Mouse (Mus musculus): ENCODE results near the gene Calhm3. TPM values are rescaled to one million over a fixed set of nuclear protein-coding genes. Genes with fewer than 3 reads are reported as not detected.
"Not testable (repeated sequence)": the region's sequence is repeated elsewhere in the genome, so short reads cannot be mapped to it uniquely, and the experiment has no call there.

Gene Calhm3
- polyA plus RNA-seq, 1 experiment from 2014 or later: 0.88 TPM

GRCm38 (mm10) chr19:47152062-47152369 is 5.5 kb downstream of the Calhm3 start:
- no peak overlapping the region for H3K9ac ChIP-seq (ENCODE audit: low read depth, low read length)
- no peaks in the 10 kb centered on the region for H3K36me3 ChIP-seq (ENCODE audit: control insufficient read depth, insufficient read depth, low read length)
- 58% methylated on average over 12 of the region's 12 CpGs for WGBS
- peak overlapping the region; percentile 31; the same call in 1 of the 2 replicates for H3K4me3 ChIP-seq (ENCODE audit: low read length)
- no peak overlapping the region for H3K27ac ChIP-seq (ENCODE audit: low read length)
- H3K4me2 ChIP-seq (ENCODE audit: low read depth, low read length): peak overlapping the region; percentile 51
- H3K27me3 ChIP-seq (replicated peaks; ENCODE audit: control insufficient read depth, insufficient read depth, low read length): 0 out of 2 replicates have a peak, but pooled peaks cover 2% of the 10 kb centered on the region
- H3K9me3 ChIP-seq (ENCODE audit: control insufficient read depth, low read length): no peaks in the 10 kb centered on the region
- H3K4me1 ChIP-seq (ENCODE audit: control insufficient read depth, insufficient read depth, low read length): no peaks in the 10 kb centered on the region
- ATAC-seq: no peak

- WGBS: 25% methylated on average over 32 of the region's 32 CpGs
- Histone ChIP-seq H3K27me3 (replicated peaks; ENCODE audit: control insufficient read depth, insufficient read depth, low read length) (0 out of 2 replicates have a peak, but pooled peaks cover 2% of the 10 kb centered on the region), H3K9ac (ENCODE audit: low read depth, low read length) (peak overlapping the region; percentile 44; the same call in 1 of the 2 replicates), H3K27ac (ENCODE audit: low read length) (no peak overlapping the region), H3K36me3 (ENCODE audit: control insufficient read depth, insufficient read depth, low read length) (no peaks in the 10 kb centered on the region), H3K4me1 (ENCODE audit: control insufficient read depth, insufficient read depth, low read length) (no peaks in the 10 kb centered on the region), H3K4me3 (ENCODE audit: low read length) (peak overlapping the region; percentile 31), H3K9me3 (ENCODE audit: control insufficient read depth, low read length) (no peaks in the 10 kb centered on the region), H3K4me2 (ENCODE audit: low read depth, low read length) (peak overlapping the region; percentile 51)
- no peak for ATAC-seq
Measured at GRCm38 (mm10) chr19:47151332-47152061, 6.1 kb downstream of the Calhm3 start.

- Histone ChIP-seq H3K9ac (ENCODE audit: low read depth, low read length) (no peak overlapping the region), H3K27ac (ENCODE audit: low read length) (no peak overlapping the region), H3K4me1 (ENCODE audit: control insufficient read depth, insufficient read depth, low read length) (no peaks in the 10 kb centered on the region), H3K27me3 (replicated peaks; ENCODE audit: control insufficient read depth, insufficient read depth, low read length) (0 out of 2 replicates have a peak, but pooled peaks cover 2% of the 10 kb centered on the region), H3K36me3 (ENCODE audit: control insufficient read depth, insufficient read depth, low read length) (no peaks in the 10 kb centered on the region), H3K9me3 (ENCODE audit: control insufficient read depth, low read length) (no peaks in the 10 kb centered on the region), H3K4me2 (ENCODE audit: low read depth, low read length) (no peak overlapping the region), H3K4me3 (ENCODE audit: low read length) (no peak overlapping the region)
- ATAC-seq: no peak
- 32% methylated on average over 4 of the region's 4 CpGs for WGBS
Measured at GRCm38 (mm10) chr19:47149854-47150253, 7.7 kb downstream of the Calhm3 start.

GRCm38 (mm10) chr19:47148267-47148847 is 9.2 kb downstream of the Calhm3 start:
- Histone ChIP-seq H3K27ac (ENCODE audit: low read length) (no peak overlapping the region), H3K9me3 (ENCODE audit: control insufficient read depth, low read length) (no peaks in the 10 kb centered on the region), H3K27me3 (replicated peaks; ENCODE audit: control insufficient read depth, insufficient read depth, low read length) (0 out of 2 replicates have a peak, but pooled peaks cover 2% of the 10 kb centered on the region), H3K4me2 (ENCODE audit: low read depth, low read length) (no peak overlapping the region), H3K4me1 (ENCODE audit: control insufficient read depth, insufficient read depth, low read length) (no peaks in the 10 kb centered on the region), H3K36me3 (ENCODE audit: control insufficient read depth, insufficient read depth, low read length) (no peaks in the 10 kb centered on the region), H3K4me3 (ENCODE audit: low read length) (no peak overlapping the region), H3K9ac (ENCODE audit: low read depth, low read length) (no peak overlapping the region)
- no peak for ATAC-seq
- 74% methylated on average over 5 of the region's 5 CpGs for WGBS

GRCm38 (mm10) chr19:47144154-47144553 is 13.4 kb downstream of the Calhm3 start, which contains the start of gene Calhm1:
Gene Calhm1, minus strand, starts transcription at chr19:47144254.
- 93% methylated on average over 6 of the region's 6 CpGs for WGBS
- Histone ChIP-seq H3K27ac (ENCODE audit: low read length) (no peak within 1 kb of the TSS), H3K9ac (ENCODE audit: low read depth, low read length) (no peak within 1 kb of the TSS), H3K4me1 (ENCODE audit: control insufficient read depth, insufficient read depth, low read length) (no peaks in the 10 kb centered on the region), H3K9me3 (ENCODE audit: control insufficient read depth, low read length) (no peaks in the 10 kb centered on the region), H3K4me3 (ENCODE audit: low read length) (no peak within 1 kb of the TSS), H3K4me2 (ENCODE audit: low read depth, low read length) (no peak within 1 kb of the TSS), H3K27me3 (replicated peaks; ENCODE audit: control insufficient read depth, insufficient read depth, low read length) (no peaks in the 10 kb centered on the region), H3K36me3 (ENCODE audit: control insufficient read depth, insufficient read depth, low read length) (no peaks in the 10 kb centered on the region)
- no peak for ATAC-seq

- no peak overlapping the region for H3K9ac ChIP-seq (ENCODE audit: low read depth, low read length)
- H3K4me1 ChIP-seq (ENCODE audit: control insufficient read depth, insufficient read depth, low read length): peaks cover 9% of the 10 kb centered on the region
- no peaks in the 10 kb centered on the region for H3K36me3 ChIP-seq (ENCODE audit: control insufficient read depth, insufficient read depth, low read length)
- H3K4me3 ChIP-seq (ENCODE audit: low read length): no peak overlapping the region
- no peak for ATAC-seq
- WGBS: 70% methylated on average over 6 of the region's 6 CpGs
- H3K27ac ChIP-seq (ENCODE audit: low read length): no peak overlapping the region
- H3K27me3 ChIP-seq (replicated peaks; ENCODE audit: control insufficient read depth, insufficient read depth, low read length): no peaks in the 10 kb centered on the region
- no peak overlapping the region for H3K4me2 ChIP-seq (ENCODE audit: low read depth, low read length)
- H3K9me3 ChIP-seq (ENCODE audit: control insufficient read depth, low read length): no peaks in the 10 kb centered on the region
Measured at GRCm38 (mm10) chr19:47142438-47142837, 15.1 kb downstream of the Calhm3 start.

GRCm38 (mm10) chr19:47139611-47140010 is 18.0 kb downstream of the Calhm3 start:
- not testable (repeated sequence) for H3K36me3 ChIP-seq (ENCODE audit: control insufficient read depth, insufficient read depth, low read length); H3K9ac ChIP-seq (ENCODE audit: low read depth, low read length); ATAC-seq; H3K27ac ChIP-seq (ENCODE audit: low read length); H3K9me3 ChIP-seq (ENCODE audit: control insufficient read depth, low read length); H3K4me3 ChIP-seq (ENCODE audit: low read length); H3K27me3 ChIP-seq (replicated peaks; ENCODE audit: control insufficient read depth, insufficient read depth, low read length); H3K4me2 ChIP-seq (ENCODE audit: low read depth, low read length)
- H3K4me1 ChIP-seq (ENCODE audit: control insufficient read depth, insufficient read depth, low read length): peaks cover 18% of the 10 kb centered on the region
- 31% methylated on average over 7 of the region's 7 CpGs for WGBS

- Histone ChIP-seq H3K27me3 (replicated peaks; ENCODE audit: control insufficient read depth, insufficient read depth, low read length) (no peaks in the 10 kb centered on the region), H3K4me2 (ENCODE audit: low read depth, low read length) (peak within 1 kb of the TSS; percentile 59), H3K9me3 (ENCODE audit: control insufficient read depth, low read length) (no peaks in the 10 kb centered on the region), H3K36me3 (ENCODE audit: control insufficient read depth, insufficient read depth, low read length) (peaks cover 4% of the 10 kb centered on the region; the same call in 1 of the 2 replicates), H3K9ac (ENCODE audit: low read depth, low read length) (peak within 1 kb of the TSS; percentile 73), H3K27ac (ENCODE audit: low read length) (peak within 1 kb of the TSS; percentile 77), H3K4me1 (ENCODE audit: control insufficient read depth, insufficient read depth, low read length) (peaks cover 18% of the 10 kb centered on the region), H3K4me3 (ENCODE audit: low read length) (peak within 1 kb of the TSS; percentile 47)
- WGBS: 2% methylated on average over 28 of the region's 28 CpGs
- peak; percentile 73 for ATAC-seq
Measured at GRCm38 (mm10) chr19:47137771-47138421, 19.7 kb downstream of the Calhm3 start, which contains the start of gene Calhm2. Gene Calhm2, minus strand, starts transcription at chr19:47138294.

GRCm38 (mm10) chr19:47137051-47137581 is 20.4 kb downstream of the Calhm3 start:
- H3K4me3 ChIP-seq (ENCODE audit: low read length): peak overlapping the region; percentile 47
- peaks cover 18% of the 10 kb centered on the region for H3K4me1 ChIP-seq (ENCODE audit: control insufficient read depth, insufficient read depth, low read length)
- peak overlapping the region; percentile 73 for H3K9ac ChIP-seq (ENCODE audit: low read depth, low read length)
- H3K36me3 ChIP-seq (ENCODE audit: control insufficient read depth, insufficient read depth, low read length): peaks cover 11% of the 10 kb centered on the region; the same call in 1 of the 2 replicates
- 23% methylated on average over 6 of the region's 6 CpGs for WGBS
- peak; percentile 76 for ATAC-seq
- no peaks in the 10 kb centered on the region for H3K9me3 ChIP-seq (ENCODE audit: control insufficient read depth, low read length)
- peak overlapping the region; percentile 77 for H3K27ac ChIP-seq (ENCODE audit: low read length)
- H3K4me2 ChIP-seq (ENCODE audit: low read depth, low read length): peak overlapping the region; percentile 59
- no peaks in the 10 kb centered on the region for H3K27me3 ChIP-seq (replicated peaks; ENCODE audit: control insufficient read depth, insufficient read depth, low read length)
